Mouse (Mus musculus) heart, embryonic 15.5 days (tissue): ENCODE measurements around the gene Kifc3. TPM values are rescaled to one million over a fixed set of nuclear protein-coding genes. Genes with fewer than 3 reads are reported as not detected.
"Not testable (repeated sequence)": the region's sequence is repeated elsewhere in the genome, so short reads cannot be mapped to it uniquely, and the experiment has no call there.

ENCODE experiments used
- ATAC-seq: fragments of 200-750 bp; cut with Nextera tagmentation; replicated peaks from 2 replicates; pipeline ENCODE4 v1.8.0; 2017; ENCODE audit warnings: low read depth, moderate TSS enrichment; ENCODE audit not compliant: insufficient number of reproducible peaks, insufficient read depth, low FRiP score
- H3K27ac ChIP-seq: fragments of 300-500 bp; sonication (generic); 2 replicates; pipeline ENCODE4 v1.5.1; 2015; ENCODE audit warnings: mild to moderate bottlenecking, inconsistent platforms
- H3K27me3 ChIP-seq: fragments of 300-500 bp; sonication (generic); 2 replicates; pipeline ENCODE4 v1.6.1; 2015; ENCODE audit warnings: inconsistent platforms
- H3K36me3 ChIP-seq: fragments of 300-500 bp; sonication (generic); 2 replicates; pipeline ENCODE4 v1.6.1; 2015; ENCODE audit warnings: mild to moderate bottlenecking, inconsistent platforms
- H3K4me1 ChIP-seq: fragments of 300-500 bp; sonication (generic); replicated peaks from 2 replicates; pipeline ENCODE4 v1.6.1; 2015; ENCODE audit warnings: inconsistent platforms
- H3K4me2 ChIP-seq: fragments of 300-500 bp; sonication (generic); 2 replicates; pipeline ENCODE4 v1.6.1; 2015; ENCODE audit warnings: inconsistent platforms, mild to moderate bottlenecking, moderate library complexity
- H3K4me3 ChIP-seq: fragments of 300-500 bp; sonication (generic); 2 replicates; pipeline ENCODE4 v1.5.1; 2015; ENCODE audit warnings: mild to moderate bottlenecking, inconsistent platforms
- H3K9ac ChIP-seq: fragments of 300-500 bp; sonication (generic); 2 replicates; pipeline ENCODE4 v1.6.1; 2015; ENCODE audit warnings: mild to moderate bottlenecking, inconsistent platforms
- H3K9me3 ChIP-seq: fragments of 300-500 bp; sonication (generic); replicated peaks from 2 replicates; pipeline ENCODE4 v1.6.1; 2016; ENCODE audit warnings: inconsistent platforms
- WGBS: fragments of 180-500 bp; shearing (Covaris S2); methylation state at CpG from one replicate; pipeline ENCODE4 v1.1.7; 2015; ENCODE audit warnings: mixed read lengths; 5-methylcytosine and 5-hydroxymethylcytosine counted together
- polyA plus RNA-seq: library from polyadenylated mRNA; unstranded; fragments of >200 nt; fragmentation: Nextera tagmentation; extraction: Ambion mirVana; gene quantifications from 2 replicates; pipeline ENCODE4 v1.2.1, GENCODE M21; 2015

Kifc3 gene
- polyA plus RNA-seq, 1 experiment from 2014 or later = 15.7 TPM

GRCm38 (mm10) chr8:95175306-95175705 lies 27.3 kb downstream of the Kifc3 start:
- H3K27ac ChIP-seq = no peak overlapping the region
- H3K36me3 ChIP-seq = no peaks in the 10 kb centered on the region
- no peaks in the 10 kb centered on the region for H3K27me3 ChIP-seq
- H3K9me3 ChIP-seq = no peaks in the 10 kb centered on the region
- H3K4me3 ChIP-seq = no peak overlapping the region
- H3K4me1 ChIP-seq = no peaks in the 10 kb centered on the region
- no peak overlapping the region for H3K9ac ChIP-seq
- no peak overlapping the region for H3K4me2 ChIP-seq
- WGBS = 73% methylated on average over 5 of the region's 5 CpGs
- no peak for ATAC-seq

- Histone ChIP-seq H3K4me3 (no peak overlapping the region), H3K4me1 (no peaks in the 10 kb centered on the region), H3K27ac (no peak overlapping the region), H3K9me3 (no peaks in the 10 kb centered on the region), H3K4me2 (no peak overlapping the region), H3K9ac (no peak overlapping the region), H3K36me3 (no peaks in the 10 kb centered on the region), H3K27me3 (no peaks in the 10 kb centered on the region)
- no peak for ATAC-seq
- WGBS = 56% methylated on average over 5 of the region's 5 CpGs
Measured at GRCm38 (mm10) chr8:95172433-95172832, 30.2 kb downstream of the Kifc3 start.

GRCm38 (mm10) chr8:95167726-95168125 lies 34.9 kb downstream of the Kifc3 start:
- Histone ChIP-seq H3K9ac (no peak overlapping the region), H3K9me3 (no peaks in the 10 kb centered on the region), H3K27ac (no peak overlapping the region), H3K4me3 (no peak overlapping the region), H3K4me2 (no peak overlapping the region), H3K4me1 (no peaks in the 10 kb centered on the region), H3K36me3 (no peaks in the 10 kb centered on the region), H3K27me3 (no peaks in the 10 kb centered on the region)
- no peak for ATAC-seq
- WGBS = 59% methylated on average over 5 of the region's 5 CpGs

- ATAC-seq = no peak
- no peaks in the 10 kb centered on the region for H3K4me1 ChIP-seq
- H3K9ac ChIP-seq = no peak overlapping the region
- H3K9me3 ChIP-seq = no peaks in the 10 kb centered on the region
- H3K4me2 ChIP-seq = no peak overlapping the region
- H3K36me3 ChIP-seq = no peaks in the 10 kb centered on the region
- no peak overlapping the region for H3K4me3 ChIP-seq
- WGBS = 82% methylated on average over 7 of the region's 7 CpGs
- H3K27ac ChIP-seq = no peak overlapping the region
- no peaks in the 10 kb centered on the region for H3K27me3 ChIP-seq
Measured at GRCm38 (mm10) chr8:95166400-95166799, 36.2 kb downstream of the Kifc3 start.

- no peaks in the 10 kb centered on the region for H3K36me3 ChIP-seq
- 67% methylated on average over 11 of the region's 11 CpGs for WGBS
- no peak for ATAC-seq
- no peaks in the 10 kb centered on the region for H3K9me3 ChIP-seq
- H3K27me3 ChIP-seq = no peaks in the 10 kb centered on the region
- H3K4me3 ChIP-seq = no peak overlapping the region
- no peaks in the 10 kb centered on the region for H3K4me1 ChIP-seq
- no peak overlapping the region for H3K27ac ChIP-seq
- H3K9ac ChIP-seq = no peak overlapping the region
- no peak overlapping the region for H3K4me2 ChIP-seq
Measured at GRCm38 (mm10) chr8:95165923-95166322, 36.7 kb downstream of the Kifc3 start.

DNA sequence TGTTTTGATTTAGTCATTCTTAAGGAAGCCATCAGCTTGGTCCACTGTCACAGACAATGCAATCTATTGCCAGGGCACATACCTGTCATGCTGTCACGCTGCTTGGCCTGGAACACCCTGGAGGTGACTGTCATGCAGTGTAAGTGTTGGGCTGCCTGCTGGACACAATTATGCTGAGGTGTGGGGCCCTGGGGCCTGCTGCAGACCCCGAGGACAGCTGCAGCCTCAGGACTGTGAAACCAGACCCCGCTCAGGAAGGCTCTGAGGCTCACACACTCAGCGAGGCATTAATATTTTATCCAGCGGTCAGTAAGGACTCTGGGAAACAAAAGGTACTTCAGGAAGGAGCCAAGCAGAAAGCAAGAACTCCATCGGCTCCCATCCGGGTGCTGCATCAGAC lies 38.1 kb downstream of the Kifc3 start:
- ATAC-seq = no peak
- no peaks in the 10 kb centered on the region for H3K27me3 ChIP-seq

DNA sequence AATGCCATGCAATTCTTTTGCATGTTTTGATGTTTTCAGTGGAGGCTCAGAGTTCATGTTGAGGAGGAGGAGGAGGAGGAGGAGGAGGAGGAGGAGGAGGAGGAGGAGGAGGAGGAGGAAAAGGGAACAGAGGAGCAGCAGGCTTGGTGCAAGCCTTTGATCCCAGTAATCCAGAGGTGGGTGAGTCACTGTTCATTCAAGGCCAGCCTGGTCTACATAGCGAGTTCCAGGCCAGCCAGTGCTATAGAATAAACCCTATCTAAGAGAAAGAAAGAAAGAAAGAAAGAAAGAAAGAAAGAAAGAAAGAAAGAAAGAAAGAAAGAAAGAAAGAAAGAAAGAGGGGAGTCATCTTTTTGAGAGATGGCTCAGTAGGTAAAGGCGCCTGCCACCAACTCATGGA lies 38.6 kb downstream of the Kifc3 start:
- not testable (repeated sequence) for H3K36me3 ChIP-seq, ATAC-seq, H3K4me3 ChIP-seq, H3K27ac ChIP-seq, H3K9ac ChIP-seq, H3K4me2 ChIP-seq, H3K27me3 ChIP-seq, H3K4me1 ChIP-seq, H3K9me3 ChIP-seq
- WGBS = 79% methylated on average over 2 of the region's 2 CpGs

More for the DNA sequence above, 38.1 kb downstream of the Kifc3 start:
- no peak overlapping the region for H3K9ac ChIP-seq
- no peak overlapping the region for H3K27ac ChIP-seq
- H3K9me3 ChIP-seq = no peaks in the 10 kb centered on the region
- 61% methylated on average over 7 of the region's 7 CpGs for WGBS
- no peak overlapping the region for H3K4me2 ChIP-seq
- H3K36me3 ChIP-seq = no peaks in the 10 kb centered on the region
- no peak overlapping the region for H3K4me3 ChIP-seq
- H3K4me1 ChIP-seq = no peaks in the 10 kb centered on the region

DNA sequence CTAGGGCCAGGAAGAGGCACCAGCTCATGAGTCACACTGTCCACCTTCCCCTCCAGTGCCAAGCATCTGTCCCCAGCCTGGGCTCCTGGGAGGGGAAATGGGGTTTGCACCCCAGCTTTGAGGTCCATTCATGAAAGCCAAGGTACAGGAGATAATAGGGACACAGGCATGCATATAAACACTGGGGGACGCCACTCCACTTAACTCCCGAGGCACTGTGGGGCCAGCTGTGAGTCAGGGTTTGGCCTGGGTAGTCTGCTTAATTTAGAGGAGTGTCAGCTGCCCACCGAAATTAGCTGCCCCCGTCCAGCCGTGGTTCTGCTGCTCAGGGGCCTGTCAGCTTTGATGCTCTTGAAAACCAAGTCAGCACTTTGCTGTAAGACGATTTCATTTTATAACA lies 39.8 kb downstream of the Kifc3 start:
- Histone ChIP-seq H3K4me3 (no peak overlapping the region), H3K27me3 (no peaks in the 10 kb centered on the region), H3K9ac (no peak overlapping the region), H3K36me3 (no peaks in the 10 kb centered on the region), H3K27ac (no peak overlapping the region), H3K9me3 (no peaks in the 10 kb centered on the region), H3K4me1 (no peaks in the 10 kb centered on the region), H3K4me2 (no peak overlapping the region)
- 33% methylated on average over 6 of the region's 6 CpGs for WGBS
- no peak for ATAC-seq

GRCm38 (mm10) chr8:95159344-95159743 lies 43.3 kb downstream of the Kifc3 start:
- H3K9me3 ChIP-seq = no peaks in the 10 kb centered on the region
- WGBS = 72% methylated on average over 3 of the region's 3 CpGs
- H3K27me3 ChIP-seq = no peaks in the 10 kb centered on the region
- H3K9ac ChIP-seq = no peak overlapping the region
- ATAC-seq = no peak
- H3K36me3 ChIP-seq = no peaks in the 10 kb centered on the region
- H3K4me2 ChIP-seq = no peak overlapping the region
- H3K4me3 ChIP-seq = no peak overlapping the region
- H3K27ac ChIP-seq = no peak overlapping the region
- peaks cover 9% of the 10 kb centered on the region for H3K4me1 ChIP-seq

DNA sequence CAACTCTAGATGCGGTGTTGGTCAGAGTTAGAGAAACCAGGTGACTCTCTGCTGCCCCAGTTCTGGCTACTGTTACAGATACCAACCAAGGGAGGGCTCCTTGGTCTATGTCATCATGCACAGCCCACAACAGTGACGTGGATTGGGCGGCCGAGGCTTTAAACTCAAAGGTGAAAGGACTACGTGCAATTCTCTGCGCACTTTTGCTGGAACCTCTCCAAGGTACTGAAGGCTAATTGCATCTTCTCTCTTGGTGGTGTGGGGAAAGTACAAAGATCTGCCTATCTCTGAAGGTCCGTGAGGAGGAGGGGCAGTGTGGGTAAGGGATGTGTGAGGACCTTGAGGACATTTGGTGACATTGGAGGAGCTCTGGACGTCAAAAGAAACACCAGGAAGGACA lies 44.0 kb downstream of the Kifc3 start:
- no peak for ATAC-seq
- no peaks in the 10 kb centered on the region for H3K9me3 ChIP-seq
- no peak overlapping the region for H3K9ac ChIP-seq
- 65% methylated on average over 8 of the region's 8 CpGs for WGBS
- H3K4me1 ChIP-seq = peaks cover 9% of the 10 kb centered on the region
- H3K27ac ChIP-seq = no peak overlapping the region
- H3K27me3 ChIP-seq = no peaks in the 10 kb centered on the region
- no peaks in the 10 kb centered on the region for H3K36me3 ChIP-seq
- no peak overlapping the region for H3K4me2 ChIP-seq
- H3K4me3 ChIP-seq = no peak overlapping the region

DNA sequence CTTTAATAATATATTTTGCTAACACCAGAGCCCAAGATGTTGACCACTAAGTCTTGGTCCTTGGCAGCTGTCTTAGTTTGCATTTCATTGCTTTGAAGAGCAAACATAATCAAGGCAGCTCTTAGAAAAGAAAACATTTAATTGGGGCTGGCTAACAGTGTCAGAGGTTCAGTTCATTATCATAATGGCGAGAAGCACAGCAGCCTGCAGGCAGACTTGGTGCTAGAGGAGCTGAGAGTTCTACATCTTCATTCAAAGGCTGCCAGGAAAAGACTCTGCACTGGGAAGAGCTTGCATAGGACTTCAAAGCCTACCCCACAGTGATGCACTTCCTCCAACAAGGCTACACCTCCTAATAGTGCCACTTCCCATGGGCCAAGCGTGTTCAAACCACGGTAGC lies 45.5 kb downstream of the Kifc3 start:
- H3K9me3 ChIP-seq = no peaks in the 10 kb centered on the region
- H3K9ac ChIP-seq = no peak overlapping the region
- H3K36me3 ChIP-seq = no peaks in the 10 kb centered on the region
- no peak overlapping the region for H3K4me3 ChIP-seq
- H3K4me1 ChIP-seq = peaks cover 9% of the 10 kb centered on the region
- 65% methylated on average over 3 of the region's 3 CpGs for WGBS
- H3K4me2 ChIP-seq = no peak overlapping the region
- H3K27me3 ChIP-seq = no peaks in the 10 kb centered on the region
- H3K27ac ChIP-seq = no peak overlapping the region
- no peak for ATAC-seq

GRCm38 (mm10) chr8:95156108-95156507 lies 46.5 kb downstream of the Kifc3 start:
- no peak overlapping the region for H3K27ac ChIP-seq
- H3K4me1 ChIP-seq = peaks cover 9% of the 10 kb centered on the region
- H3K4me3 ChIP-seq = no peak overlapping the region
- no peaks in the 10 kb centered on the region for H3K9me3 ChIP-seq
- WGBS = 59% methylated on average over 6 of the region's 6 CpGs
- no peaks in the 10 kb centered on the region for H3K36me3 ChIP-seq
- H3K4me2 ChIP-seq = no peak overlapping the region
- no peak for ATAC-seq
- H3K27me3 ChIP-seq = no peaks in the 10 kb centered on the region
- no peak overlapping the region for H3K9ac ChIP-seq
